Mouse (Mus musculus) adipose tissue, adult 10 weeks (tissue): Measurements from ENCODE around the gene Phox2a. TPM values are rescaled to one million over a fixed set of nuclear protein-coding genes. Genes with fewer than 3 reads are reported as not detected.

Experiments used
- polyA plus RNA-seq: library from polyadenylated mRNA; stranded (reverse); fragments of 350-450 nt; fragmentation: Illumina TruSeq; extraction: RNeasy Lipid Tissue Mini Kit (QIAGEN cat#74804); gene quantifications from one replicate; pipeline ENCODE4 v1.2.3, GENCODE M21; 2014; ENCODE audit warnings: low read depth, low replicate concordance

Phox2a gene
- polyA plus RNA-seq: not detected

DNA sequence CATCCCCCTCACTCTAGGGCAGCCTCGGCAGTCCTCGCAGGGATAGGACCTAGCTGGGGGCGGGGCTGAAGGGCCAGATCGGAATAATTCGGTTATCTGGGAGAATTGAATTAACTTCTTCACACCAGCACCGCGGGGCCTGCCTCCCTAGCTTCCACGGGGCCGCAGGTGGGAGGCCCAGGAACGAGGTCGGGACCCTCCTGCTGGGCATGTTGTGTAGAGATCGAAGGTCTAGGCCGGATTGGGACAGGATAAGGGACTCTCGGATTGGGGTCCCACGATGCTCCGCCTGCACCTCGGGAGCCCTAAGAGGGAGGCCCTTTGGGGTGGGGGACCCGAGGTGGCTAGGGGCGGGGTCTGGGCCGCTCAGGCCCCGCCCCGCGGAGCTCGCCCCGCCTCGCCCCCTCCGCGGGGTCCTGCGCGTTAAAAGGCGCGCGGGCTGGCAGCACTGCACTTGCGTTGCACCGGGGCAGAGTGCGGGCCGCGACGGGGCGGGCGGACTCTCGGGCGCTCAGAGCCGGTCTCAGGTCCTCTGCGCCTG is at the start of gene Phox2a:
TSS of gene Phox2a (plus strand) at position 453 of the 541 bp plus-strand sequence.

DNA sequence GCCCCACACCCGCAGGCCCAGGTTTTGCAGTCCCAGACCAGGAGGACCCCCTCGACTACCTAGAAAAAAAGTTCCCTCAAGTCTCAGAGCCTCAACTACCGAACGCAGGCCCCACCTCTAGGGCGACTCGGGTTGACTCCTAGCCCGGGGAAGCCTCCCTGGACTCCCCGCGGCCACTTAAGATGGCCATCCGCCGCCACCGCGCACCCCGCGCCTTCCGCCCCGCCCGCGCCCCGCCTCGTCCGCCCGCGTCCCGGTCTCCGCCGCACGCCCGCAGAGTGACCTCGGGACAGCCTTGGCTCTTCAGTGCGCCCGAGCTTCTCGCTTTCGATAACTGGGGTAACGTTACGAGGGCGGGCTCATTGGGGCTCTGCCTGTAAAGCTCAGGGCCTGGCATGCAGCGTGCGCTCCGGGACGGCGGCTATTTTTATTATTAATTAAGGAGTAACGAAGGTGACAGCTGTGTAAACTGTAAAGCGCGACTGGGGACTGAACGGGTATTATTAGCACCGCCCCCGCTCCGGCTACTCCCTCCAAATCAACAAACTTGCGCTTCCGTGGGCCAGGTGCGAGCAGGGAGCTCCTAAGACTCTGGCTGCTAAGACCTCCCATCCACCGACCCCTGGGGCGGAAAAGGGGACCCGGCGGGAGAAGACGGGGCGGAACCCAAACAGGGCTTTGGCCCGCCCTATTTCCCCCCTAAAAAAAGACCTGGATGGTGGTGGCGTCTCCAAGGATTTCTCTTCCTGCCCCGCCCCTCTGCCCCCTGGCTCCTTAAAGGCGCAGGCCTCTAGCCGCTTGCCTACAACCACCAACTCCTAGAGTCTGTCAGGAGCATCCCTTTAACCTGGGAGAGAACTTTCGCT is 19.7 kb downstream of the Phox2a start, which contains the start of gene Inppl1:
TSS of gene Inppl1 (minus strand) at position 624 of the 866 bp plus-strand sequence.

DNA sequence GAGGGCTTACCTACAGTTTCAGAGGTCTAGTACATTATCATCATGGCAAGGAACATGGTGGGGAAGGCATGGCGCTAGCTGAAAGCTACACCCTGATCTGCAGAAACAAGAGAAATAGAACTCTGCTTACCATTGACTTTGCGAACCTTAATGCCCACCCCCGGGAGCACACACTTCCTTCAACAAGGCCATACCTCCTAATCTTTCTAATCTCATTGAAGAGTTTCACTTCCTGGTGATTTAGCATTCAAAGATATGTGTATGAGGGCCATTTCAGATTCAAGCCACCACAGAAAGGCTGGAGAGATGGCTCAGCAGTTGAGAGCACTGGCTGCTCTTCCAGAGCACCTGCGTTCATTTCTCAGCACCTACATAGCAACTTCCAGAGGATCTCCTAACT is 39.0 kb downstream of the Phox2a start, which contains the start of gene Folr2:
TSS of gene Folr2 (minus strand) at position 101 of the 400 bp plus-strand sequence.

DNA sequence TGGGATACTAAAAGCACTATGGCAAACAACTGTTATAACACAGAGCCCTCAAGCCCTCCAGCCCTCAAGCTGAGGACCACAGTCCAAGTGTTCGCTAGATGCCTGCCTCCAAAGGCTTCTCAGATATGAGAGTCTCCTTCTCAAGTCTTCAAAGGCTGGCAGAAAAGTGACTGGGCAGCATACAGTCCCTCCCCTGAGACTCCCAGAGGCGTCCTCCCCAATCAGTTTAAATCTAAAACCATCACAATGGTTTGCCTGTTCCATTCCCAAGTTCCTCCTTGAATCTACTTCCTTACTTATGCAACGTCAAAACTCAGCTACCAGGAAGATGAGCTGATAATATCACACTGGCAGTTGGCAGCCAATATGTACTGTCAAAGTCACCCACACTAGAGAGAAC is 45.3 kb downstream of the Phox2a start, which contains the start of gene Anapc15:
TSS of gene Anapc15 (plus strand) at position 301 of the 400 bp plus-strand sequence.

DNA sequence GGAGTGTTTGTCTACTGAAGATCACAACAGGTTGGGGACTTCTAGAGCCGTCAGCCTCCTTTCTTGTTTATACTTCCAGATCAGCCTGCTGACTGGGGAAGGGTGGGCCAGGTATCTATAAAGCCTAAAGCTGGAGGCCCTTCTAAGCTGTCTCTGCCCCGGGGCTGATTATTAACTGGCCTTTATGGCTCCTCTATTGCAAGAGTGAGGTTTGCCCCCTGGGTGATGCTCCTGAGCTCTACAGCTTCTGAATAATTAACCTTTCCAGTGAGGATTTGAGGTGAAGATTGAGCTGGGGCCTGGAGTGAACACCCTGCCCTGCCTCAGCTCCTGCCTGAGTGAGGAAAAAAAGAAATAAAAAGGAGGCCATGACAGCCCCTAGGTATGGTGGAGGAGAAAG is 52.5 kb downstream of the Phox2a start, which contains the start of gene Folr1:
TSS of gene Folr1 (minus strand) at position 160 of the 400 bp plus-strand sequence.

Other genes with a start within 250 kb of the Phox2a start
- 0.14 TPM for gene Art2b, start 232.7 kb upstream of the Phox2a start, polyA plus RNA-seq
- gene Clpb, start 154.7 kb upstream of the Phox2a start, polyA plus RNA-seq: 54.5 TPM
- gene Inppl1, start 19.9 kb downstream of the Phox2a start, polyA plus RNA-seq: 45.5 TPM
- 58.4 TPM for gene Folr2, start 38.9 kb downstream of the Phox2a start, polyA plus RNA-seq
- 26.5 TPM for gene Anapc15, start 45.4 kb downstream of the Phox2a start, polyA plus RNA-seq
- 41.9 TPM for gene Folr1, start 52.5 kb downstream of the Phox2a start, polyA plus RNA-seq
- 159 TPM for gene Lamtor1, start 87.6 kb downstream of the Phox2a start, polyA plus RNA-seq
- gene Tomt, start 88.0 kb downstream of the Phox2a start, polyA plus RNA-seq: 0.65 TPM
- 58.8 TPM for gene Lrrc51, start 115.6 kb downstream of the Phox2a start, polyA plus RNA-seq
- 93.3 TPM for gene Numa1, start 115.8 kb downstream of the Phox2a start, polyA plus RNA-seq
- gene Il18bp, start 200.4 kb downstream of the Phox2a start, polyA plus RNA-seq: 9.5 TPM
- 26.7 TPM for gene Rnf121, start 247.2 kb downstream of the Phox2a start, polyA plus RNA-seq
- gene Xndc1, start 247.2 kb downstream of the Phox2a start, polyA plus RNA-seq: 17.4 TPM
- gene Xntrpc, start 247.4 kb downstream of the Phox2a start, polyA plus RNA-seq: 0.87 TPM